Mouse (Mus musculus) adipocyte (in vitro differentiated cells): ENCODE measurements around the gene Foxp1.

Experiments used
- DNase-seq: peaks from one replicate; pipeline ENCODE4 v3.0.0-alpha.2; 2016; ENCODE audit warnings: low spot score

The Foxp1 gene

GRCm38 (mm10) chr6:99439214-99439877 lies 83.2 kb downstream of the Foxp1 start:
- DNase-seq: peak; percentile 17

GRCm38 (mm10) chr6:99436371-99436770 lies 86.2 kb downstream of the Foxp1 start:
- DNase-seq: peak; percentile 80

GRCm38 (mm10) chr6:99435140-99435539 lies 87.4 kb downstream of the Foxp1 start:
- no peak for DNase-seq

- no peak for DNase-seq
Measured at GRCm38 (mm10) chr6:99433006-99433405, 89.5 kb downstream of the Foxp1 start.

- DNase-seq: no peak
Measured at GRCm38 (mm10) chr6:99431941-99432340, 90.6 kb downstream of the Foxp1 start.

GRCm38 (mm10) chr6:99430560-99430959 lies 92.0 kb downstream of the Foxp1 start:
- no peak for DNase-seq

- DNase-seq: no peak
Measured at GRCm38 (mm10) chr6:99429378-99430131, 93.0 kb downstream of the Foxp1 start.

GRCm38 (mm10) chr6:99428961-99429360 lies 93.6 kb downstream of the Foxp1 start:
- DNase-seq: no peak

GRCm38 (mm10) chr6:99427301-99427700 lies 95.2 kb downstream of the Foxp1 start:
- DNase-seq: no peak

GRCm38 (mm10) chr6:99425044-99425443 lies 97.5 kb downstream of the Foxp1 start:
- DNase-seq: peak; percentile 23

- no peak for DNase-seq
Measured at GRCm38 (mm10) chr6:99420666-99421065, 101.9 kb downstream of the Foxp1 start.

GRCm38 (mm10) chr6:99412598-99412997 lies 109.9 kb downstream of the Foxp1 start:
- DNase-seq: no peak

GRCm38 (mm10) chr6:99409602-99410001 lies 112.9 kb downstream of the Foxp1 start:
- no peak for DNase-seq

GRCm38 (mm10) chr6:99408880-99409279 lies 113.6 kb downstream of the Foxp1 start:
- DNase-seq: no peak

- DNase-seq: no peak
Measured at GRCm38 (mm10) chr6:99403755-99404390, 118.6 kb downstream of the Foxp1 start.

GRCm38 (mm10) chr6:99402941-99403340 lies 119.6 kb downstream of the Foxp1 start:
- DNase-seq: no peak

- no peak for DNase-seq
Measured at GRCm38 (mm10) chr6:99402370-99402769, 120.2 kb downstream of the Foxp1 start.

- no peak for DNase-seq
Measured at GRCm38 (mm10) chr6:99401801-99402200, 120.7 kb downstream of the Foxp1 start.

- DNase-seq: no peak
Measured at GRCm38 (mm10) chr6:99401211-99401610, 121.3 kb downstream of the Foxp1 start.

- DNase-seq: no peak
Measured at GRCm38 (mm10) chr6:99395745-99396144, 126.8 kb downstream of the Foxp1 start.

- DNase-seq: no peak
Measured at GRCm38 (mm10) chr6:99394801-99395200, 127.7 kb downstream of the Foxp1 start.

- DNase-seq: no peak
Measured at GRCm38 (mm10) chr6:99392484-99392883, 130.0 kb downstream of the Foxp1 start.
